Mouse (Mus musculus): ENCODE data around the gene 4930404N11Rik.
A peak's percentile ranks its signal among the peaks of the same experiment; 100 is the strongest.

Gene 4930404N11Rik

DNA sequence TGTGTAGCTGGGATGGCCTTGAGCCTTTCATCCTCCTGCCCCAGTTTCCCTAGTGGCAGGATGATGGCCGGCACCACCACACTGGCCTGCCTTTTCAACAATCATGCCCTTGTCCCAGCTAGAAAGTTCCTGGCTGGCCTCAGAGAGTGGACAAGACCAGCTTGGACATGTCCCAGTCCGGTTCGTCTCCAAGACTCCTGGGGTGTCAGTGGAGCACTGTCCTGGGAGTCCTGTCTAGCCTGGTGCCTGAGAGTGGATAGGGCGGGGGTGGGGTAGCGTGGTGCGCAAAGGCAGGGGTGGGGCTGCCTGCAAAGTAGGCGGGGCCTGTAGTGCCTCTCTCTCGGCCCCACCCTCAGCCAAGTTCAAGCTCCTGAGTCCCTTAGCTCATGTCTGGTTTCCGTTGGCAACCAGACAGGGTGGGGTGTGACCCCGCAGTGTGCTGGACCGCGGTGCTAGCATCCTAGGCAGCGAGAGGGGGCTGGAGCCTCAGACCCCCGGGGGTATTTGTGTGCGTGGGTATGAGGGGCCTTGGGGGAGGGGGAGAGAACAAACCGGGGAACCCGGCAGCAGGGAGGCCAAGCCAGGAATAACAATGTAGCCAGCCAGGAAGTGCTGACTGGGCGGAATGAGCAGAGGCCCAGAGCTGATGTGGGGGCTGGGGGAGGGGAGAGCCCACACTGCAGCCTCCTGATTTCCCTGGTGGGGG, 36.1 kb upstream of the 4930404N11Rik start:
- DNase-seq, result peak; percentile 84 to 87

DNA sequence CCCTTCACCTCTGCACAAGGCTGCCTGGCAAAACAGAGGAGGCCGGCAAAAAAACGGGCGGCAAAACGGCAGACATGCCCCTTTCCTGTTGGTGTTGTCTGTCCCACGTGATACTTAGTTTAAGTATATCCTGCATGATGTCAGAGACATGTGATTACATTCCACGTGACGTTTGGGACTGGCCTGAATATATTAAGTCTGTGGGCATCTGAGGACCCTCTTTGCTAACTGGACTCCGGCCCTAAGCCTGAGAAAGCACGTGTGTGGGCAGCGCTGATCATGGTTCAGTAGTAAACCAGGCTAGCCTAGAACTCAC, 35.5 kb upstream of the 4930404N11Rik start:
- no peak for DNase-seq

DNA sequence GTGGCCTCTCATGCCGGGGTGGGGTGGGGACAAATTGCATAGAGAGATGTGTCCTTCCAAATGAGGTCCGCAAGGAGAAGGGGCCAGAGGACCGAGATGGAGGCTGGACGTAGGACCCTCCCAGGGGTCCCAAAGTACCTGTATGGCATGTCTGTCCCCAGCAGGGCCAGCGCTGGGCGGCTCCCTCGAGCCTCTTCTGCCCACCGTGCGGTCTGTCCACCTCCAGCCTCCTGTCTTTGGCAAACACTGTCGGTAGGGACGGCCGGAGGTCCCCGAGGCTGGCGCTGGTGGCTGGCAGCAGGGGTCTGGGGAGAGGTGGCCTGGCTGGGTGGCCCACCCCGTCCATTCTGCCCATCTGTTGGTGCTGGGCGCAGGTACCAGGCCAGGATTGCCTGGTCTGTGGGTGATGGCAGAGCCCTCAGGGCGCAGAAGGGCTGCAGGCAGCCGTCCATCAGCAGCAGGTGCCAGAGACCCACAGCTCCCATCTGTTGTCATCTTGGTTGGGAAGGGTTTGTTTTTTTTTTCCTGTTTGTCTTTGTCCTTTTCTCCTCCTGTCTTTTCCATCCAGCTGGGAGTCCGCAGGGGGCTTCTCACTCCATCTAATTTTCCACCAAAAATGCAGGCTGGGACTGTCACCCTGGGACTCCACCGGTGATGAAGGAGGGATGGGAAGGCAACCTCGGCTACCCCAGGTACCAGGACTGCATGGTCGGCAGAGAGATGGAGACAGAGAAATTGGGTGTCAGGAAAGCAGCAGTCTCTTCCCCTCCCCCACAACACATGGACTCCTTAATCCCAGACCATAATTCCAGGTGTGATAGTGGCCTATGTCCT, 35.0 kb upstream of the 4930404N11Rik start:
- no peak for DNase-seq

DNA sequence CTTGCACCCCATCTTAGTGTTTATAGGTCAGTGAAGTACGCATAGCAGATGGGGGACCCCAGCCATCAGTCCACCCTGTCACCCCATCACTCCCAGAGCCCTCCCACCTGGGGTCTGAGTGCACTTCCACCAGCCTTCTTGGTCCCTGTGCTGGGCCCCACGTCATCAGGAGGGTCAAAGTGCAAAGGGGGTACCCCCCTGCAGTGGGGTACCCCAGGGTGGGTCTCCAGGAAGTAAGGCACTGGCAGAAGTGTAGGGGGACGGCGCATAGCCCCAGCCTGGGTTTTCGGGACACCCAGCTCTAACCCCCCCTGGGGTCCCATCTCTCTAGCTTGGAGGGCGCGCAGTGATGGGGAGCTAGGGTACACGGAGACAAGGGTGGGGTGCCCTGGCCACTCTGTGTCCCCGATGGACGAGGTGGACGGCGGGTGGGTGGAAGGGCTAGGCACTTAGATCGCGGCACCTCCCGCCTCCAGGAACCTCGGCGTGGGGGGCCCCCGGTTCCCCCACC, 34.2 kb upstream of the 4930404N11Rik start:
- DNase-seq, result no peak

DNA sequence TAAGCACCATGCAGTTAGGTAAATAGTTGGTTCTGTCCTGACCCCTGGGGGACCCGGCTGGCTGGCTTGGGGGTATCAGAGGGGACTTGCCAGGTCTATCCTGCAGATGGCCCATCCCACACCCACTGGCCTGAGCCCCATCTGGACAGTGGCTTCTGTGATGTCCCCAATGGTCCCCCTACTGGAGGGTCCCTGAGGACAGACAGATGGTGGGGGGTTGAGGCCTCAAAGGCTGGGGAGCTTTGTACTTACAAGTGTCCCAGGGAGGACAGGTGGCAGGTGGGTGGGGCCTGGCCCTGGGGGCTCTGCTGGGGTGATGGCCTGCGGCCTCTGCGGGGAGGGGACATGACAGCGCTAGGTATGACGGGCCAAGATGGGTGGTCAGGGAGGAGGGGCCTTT, 33.7 kb upstream of the 4930404N11Rik start:
- no peak for DNase-seq

DNA sequence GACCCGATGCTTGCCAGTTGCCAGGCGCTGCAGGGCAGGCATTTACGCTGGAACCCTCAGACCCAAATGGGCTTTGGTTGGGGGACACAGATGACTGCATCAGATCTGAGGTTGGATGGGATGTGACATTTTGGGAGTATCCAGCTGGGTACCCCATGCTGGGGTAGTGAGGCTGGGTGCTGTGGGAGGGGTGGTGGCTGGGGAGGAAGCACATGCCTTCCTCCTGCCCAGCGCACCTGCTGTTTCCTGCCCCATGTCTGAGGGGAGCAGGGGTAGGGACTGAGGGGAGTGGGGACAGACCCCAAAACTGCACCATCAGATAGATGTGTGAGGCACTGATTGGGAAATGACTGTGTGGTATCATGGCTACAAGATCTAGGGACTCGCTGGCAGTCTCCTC, 31.1 kb upstream of the 4930404N11Rik start:
- DNase-seq, result no peak

DNA sequence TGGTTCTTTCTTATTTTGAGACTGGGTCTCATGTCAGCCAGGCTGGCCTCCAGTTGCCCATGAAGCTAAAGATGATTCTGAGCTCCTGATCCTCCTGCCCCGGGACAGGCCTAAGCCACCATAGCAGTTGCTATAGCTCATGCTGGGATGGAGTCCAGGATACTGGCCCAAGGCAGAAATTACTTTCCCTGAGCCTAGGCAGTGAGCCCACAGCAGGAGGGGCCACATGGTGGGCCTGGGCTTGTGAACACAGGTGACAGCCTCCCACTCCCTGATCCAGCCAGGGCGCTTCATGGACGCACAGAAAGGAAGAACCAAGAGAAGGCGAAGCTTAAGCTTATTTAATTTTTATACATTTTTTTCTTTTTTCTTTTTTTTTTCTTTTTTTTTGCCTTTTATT, 30.2 kb upstream of the 4930404N11Rik start:
- DNase-seq, result no peak

DNA sequence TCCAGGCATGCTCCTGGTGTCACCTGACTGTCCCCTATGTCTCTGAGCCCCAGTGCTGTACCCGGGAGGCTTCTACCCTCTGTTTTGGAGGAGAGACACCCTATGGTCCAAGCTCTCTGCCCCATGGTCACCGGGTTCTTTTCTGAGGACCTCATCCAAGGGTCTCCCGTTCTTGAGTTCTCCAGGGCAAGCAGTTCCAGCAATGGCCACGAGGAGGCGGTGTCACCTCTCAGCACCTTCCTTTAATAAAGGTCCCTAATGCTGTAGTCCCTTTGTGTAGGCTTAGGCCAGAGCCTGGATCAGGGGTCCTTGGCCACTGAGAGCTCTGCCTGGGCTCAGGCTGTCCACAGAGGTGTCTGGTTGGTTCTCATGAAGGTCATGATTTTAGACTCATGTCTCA, 29.5 kb upstream of the 4930404N11Rik start:
- DNase-seq, result peak; percentile 72 to 88

DNA sequence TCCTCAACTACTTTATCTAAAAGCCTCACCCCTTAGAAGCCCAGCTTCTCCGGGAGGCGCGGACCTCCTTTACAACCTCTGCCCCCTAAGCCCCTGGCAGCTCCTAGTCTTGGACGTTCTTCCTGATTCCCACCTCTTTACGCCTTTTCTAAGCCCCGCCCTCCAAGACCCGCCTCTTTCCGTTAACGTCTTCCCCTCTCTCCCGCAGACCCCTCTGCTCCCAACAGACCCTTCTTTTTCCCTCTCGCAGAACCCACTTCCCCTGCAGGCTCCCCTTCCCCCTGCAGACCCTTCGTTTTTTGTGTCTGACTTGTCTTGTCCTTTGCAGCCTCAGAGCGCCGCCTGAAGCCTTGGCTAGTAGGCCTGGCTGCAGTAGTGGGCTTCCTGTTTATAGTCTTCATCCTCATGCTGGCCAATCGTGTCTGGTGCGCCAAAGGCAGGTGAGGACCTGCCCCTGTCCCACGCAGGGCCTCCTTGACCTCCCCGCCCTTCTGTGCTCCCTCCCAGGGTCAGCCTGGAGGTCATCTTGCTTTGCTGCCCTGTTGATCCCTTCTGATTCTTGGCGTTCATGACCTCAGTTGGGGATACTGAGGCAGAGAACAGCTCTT, 27.9 kb upstream of the 4930404N11Rik start:
- peak; percentile 47 to 80 for DNase-seq

DNA sequence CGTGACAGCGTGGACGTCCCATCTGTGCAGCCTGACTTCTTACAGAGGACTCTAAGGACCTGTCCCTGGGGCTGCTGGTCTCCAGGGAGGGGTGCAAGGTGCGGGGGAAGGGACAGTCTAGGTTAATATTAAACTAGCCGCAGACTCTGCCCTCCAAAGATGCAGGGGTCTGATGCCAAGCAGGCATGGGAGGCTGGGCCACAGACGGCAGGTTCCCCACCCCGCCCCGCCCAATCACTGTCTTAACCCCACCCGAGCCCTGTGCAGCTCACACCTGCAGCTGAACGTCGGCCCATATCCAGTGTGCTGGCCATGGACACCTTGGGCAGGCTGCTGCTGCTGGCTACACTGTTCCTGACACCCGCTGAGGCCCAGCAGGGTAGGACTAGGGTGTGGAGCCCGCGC, 27.2 kb upstream of the 4930404N11Rik start, which contains the start of gene Smim24:
Smim24 (plus strand) TSS at position 271 of the 405 bp plus-strand sequence.
- DNase-seq, result peak; percentile 81 to 87

DNA sequence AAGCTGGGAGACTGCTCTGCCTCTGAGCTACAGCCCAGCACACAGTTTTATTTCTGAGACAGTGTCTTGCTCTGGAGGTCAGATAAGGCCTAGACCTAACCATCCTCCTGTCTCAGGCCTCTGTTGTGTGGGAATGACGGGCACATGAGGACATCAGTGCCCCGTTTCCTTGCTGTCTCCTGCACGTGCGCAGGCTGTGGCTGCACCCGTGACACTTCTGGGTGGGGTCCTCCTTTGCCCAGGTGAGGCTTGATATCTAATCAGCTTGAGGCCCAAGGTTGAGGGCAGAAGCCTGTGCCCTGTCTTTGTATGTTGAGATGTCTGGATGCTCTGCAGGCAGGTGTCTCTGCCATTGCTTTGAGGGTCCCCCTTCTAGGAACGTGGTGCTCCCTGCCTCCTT, 26.7 kb upstream of the 4930404N11Rik start:
- DNase-seq, result no peak

DNA sequence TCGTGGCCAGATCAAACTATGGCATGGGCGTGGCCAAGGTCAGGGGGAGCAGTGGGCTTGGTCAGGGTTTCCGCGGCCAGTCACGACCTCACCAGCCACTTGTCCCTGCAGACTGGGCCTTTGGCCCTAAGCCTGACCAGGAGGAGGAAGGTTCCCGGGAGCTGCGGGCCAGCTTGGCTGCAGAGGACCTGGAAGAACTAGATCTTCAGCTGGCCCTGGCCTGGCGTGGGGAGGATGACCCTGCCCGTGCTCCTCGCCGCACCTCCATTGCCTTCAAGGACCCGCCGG, 25.0 kb upstream of the 4930404N11Rik start:
- DNase-seq, result no peak

DNA sequence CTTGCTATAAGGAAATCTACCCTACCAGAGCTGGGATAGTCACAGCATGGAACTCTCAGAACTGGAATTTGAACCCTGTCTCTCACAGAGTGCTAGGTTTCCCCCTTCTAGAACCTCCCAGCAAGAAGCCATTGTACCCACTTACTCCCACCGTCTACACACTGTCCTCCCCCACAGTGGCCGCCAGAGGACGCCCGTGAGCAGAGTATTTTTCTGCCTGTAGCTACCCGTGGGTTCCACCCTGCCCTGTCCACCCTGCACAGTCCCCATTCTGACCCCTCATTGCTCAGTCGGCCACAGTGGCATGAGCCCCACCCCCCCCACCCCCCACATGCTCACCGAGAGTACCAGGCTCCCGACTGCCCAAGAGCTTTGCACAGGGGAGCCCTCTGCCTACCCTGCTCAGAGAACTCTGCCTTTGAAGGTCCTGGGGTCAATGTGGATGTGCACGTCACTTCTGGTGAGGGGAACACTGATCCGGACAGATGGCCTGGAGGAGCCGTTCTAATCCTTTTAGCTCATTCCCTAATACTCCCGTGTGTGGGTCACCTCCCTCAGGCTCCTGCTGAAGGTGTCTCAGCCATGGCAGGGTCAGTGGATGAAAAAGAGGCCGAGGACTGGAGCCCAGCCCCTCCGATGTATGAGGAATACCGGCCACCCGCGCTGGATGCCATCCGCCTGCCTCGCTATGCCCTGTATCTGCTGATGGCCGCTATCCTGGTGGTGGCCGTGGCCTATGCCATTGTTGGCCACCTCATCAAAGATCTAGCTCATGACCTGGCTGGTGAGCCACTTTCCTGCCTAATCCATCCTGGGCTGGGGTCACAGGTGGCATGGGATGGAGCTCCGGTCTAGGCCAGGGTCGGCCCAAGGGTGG, 24.4 kb upstream of the 4930404N11Rik start:
- DNase-seq, result peak; percentile 79 to 87

DNA sequence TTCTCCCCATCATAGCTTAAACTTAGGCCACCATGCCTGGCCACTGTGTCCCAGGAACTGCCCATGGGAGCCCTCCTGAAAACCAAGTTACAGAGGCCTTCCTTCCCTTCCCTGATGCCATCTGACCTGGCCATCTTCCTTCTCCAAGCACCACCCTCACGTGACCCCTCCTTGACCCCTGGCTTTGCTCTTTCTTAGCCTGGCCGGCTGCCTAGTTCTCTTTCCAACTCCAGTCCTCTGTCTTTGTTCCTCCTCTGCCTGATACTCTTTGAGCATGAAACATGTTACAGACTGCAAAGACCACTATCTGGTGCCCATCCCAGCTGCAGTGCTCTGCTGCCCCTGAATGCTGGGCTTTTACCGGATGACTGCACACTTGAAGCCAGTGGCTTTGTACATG, 23.8 kb upstream of the 4930404N11Rik start:
- DNase-seq, result peak; percentile 70 to 80

DNA sequence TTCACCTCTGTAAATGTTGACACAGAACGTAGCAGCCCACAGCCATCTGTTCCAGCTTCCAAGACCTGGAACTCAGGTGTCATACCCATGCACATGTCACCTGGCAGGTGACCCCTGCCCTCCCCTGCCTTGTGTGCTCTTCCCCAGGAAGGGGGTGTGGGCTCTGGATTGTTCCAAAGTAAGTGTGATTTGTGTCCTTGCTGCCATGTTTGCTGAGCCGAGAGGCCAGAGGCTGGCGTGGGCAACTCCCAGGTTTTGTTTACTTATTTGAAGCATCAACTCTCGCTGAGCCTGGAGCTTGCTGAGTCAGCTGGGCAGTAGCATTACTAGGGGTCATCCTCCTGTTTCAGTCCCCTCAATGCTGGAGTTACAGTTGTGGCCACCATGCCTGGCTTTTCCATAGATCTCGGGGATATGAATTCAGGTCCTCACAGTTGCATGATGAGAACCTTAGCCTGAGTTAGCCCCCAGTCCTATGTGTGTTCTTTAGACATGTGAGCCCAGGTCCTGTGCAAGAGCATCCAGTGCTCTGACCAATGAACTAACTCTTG, 23.0 kb upstream of the 4930404N11Rik start, which contains the start of gene Gm48552:
Gm48552 (plus strand) TSS at position 501 of the 551 bp plus-strand sequence.
- no peak for DNase-seq

DNA sequence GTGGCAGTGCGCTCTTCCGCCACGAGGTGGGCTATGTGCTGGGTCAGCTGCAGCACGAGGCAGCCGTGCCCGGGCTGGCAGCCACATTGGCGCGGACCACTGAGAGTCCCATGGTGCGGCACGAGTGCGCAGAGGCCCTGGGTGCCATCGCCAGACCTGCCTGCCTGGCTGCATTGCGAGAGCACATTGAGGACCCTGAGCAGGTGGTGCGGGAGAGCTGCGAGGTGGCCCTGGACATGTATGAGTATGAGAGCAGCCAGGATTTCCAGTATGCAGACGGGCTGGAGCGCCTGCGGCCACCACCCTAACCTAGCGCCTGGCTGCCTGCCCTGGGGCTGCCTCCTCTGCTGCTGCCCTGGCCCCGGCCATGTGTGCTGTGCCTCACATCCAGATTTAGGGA, 22.1 kb upstream of the 4930404N11Rik start:
- no peak for DNase-seq

DNA sequence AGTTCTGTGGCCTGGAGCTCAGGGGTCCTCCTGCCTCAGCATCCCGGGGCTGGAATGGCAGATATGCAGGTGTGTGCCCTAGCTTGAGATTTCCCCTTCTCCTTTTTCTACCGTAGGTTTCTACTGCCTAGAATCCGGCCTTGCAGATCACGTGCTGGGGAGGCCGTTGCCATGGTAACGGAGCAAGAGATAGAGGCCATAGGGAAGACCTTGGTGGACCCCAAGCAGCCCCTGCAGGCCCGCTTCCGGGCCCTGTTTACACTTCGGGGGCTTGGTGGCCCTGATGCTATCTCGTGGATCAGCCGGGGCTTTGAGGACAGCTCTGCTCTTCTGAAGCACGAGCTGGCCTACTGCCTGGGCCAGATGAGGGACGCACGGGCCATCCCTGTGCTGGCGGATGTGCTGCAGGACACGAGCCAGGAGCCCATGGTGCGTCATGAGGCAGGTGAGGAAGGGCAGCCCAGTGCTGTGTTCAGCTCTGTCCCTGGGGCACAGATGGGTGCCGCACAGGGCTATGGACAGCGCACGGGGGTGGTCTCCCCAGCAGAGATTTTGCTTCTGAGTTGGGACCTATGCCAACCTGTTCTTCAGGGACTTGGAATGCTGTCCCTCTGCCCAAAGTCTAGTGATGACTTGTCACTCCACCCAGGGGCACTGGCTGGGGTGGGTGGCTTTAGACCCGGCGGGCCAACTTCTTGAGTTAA, 20.1 kb upstream of the 4930404N11Rik start:
- DNase-seq, result no peak

DNA sequence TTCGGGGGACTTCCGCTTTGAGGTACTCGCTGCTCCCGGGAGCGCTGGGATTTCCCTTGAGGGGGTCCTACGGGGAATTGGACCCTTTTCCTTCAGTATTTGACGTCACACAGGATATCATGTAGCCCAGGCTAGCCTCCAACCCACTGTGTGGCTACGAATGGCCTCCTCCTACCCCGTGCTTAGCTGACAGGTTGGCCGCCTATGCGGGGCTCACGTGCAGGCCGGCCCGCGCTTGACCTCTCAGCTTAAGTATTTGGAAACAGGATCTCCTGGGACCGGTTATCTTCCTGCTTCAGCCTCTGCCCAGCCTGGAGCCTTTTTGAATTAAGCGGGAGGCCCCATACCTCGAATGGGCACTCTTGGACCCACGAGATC, 19.0 kb upstream of the 4930404N11Rik start:
- DNase-seq, result no peak

DNA sequence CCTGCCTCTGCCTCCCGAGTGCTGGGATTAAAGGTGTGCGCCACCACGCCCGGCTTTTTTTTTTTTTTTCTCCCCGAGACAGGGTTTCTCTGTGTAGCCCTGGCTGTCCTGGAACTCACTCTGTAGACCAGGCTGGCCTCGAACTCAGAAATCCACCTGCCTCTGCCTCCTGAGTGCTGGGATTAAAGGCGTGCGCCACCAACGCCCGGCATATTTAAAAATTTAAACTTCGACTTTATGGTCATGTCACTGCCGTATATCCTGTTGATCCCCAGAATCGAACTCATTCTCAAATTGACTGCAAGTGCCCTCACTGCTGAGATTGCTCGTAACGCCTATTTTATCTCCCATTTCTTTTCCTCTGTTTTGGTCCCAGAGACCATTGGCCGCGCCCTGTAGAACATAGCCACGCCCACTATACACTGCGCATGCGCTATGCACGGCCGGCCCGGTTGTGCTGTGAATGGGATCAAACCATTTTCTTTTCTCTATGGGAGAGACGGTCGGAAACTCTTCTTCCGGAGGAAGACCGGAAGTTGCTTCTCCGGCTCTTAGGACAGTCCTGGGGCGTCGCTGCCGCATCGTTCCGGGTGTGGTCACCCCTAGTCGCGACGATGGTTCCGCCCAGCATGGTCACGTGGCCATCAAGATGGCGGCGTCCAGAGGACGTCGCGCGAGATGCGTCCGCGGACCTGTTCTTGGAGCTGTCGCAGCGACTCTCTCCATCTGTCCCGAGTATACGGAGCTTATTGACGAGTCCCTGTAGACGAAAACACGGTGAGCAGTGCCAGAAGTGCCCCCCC, 18.4 kb upstream of the 4930404N11Rik start, which contains the start of the genes Dohh and Gm48551:
Dohh (plus strand) TSS at position 627 of the 803 bp plus-strand sequence.
Gm48551 (plus strand) TSS at position 665 of the 803 bp plus-strand sequence.
- peak; percentile 99 to 100 for DNase-seq

DNA sequence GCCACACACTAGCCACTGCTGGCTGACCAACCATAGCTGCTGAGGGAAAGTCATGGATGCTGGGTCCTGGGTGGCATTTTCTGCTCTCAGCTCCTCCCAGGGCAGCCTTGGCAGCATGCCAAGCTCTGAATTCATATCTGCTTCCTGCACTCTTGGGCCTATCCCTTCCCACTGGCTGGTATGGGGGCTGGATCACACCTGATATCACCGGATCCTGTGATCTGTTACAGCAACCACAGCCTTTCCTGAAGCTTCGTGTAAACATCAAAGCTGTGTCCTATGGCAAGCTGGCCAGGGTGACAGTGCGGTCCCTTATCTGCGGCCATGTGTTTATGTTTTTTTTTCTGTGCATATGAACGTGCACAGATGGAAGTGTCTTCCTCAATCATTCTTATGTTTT, 16.4 kb upstream of the 4930404N11Rik start:
- no peak for DNase-seq

Measured in kidney, postnatal 36 days (tissue).